Mouse (Mus musculus) telencephalon, adult 2 months (tissue): ENCODE data around the gene Dse.

Source experiments
- DNase-seq: peaks from one replicate; pipeline ENCODE4 v3.0.0-alpha.2; 2011; ENCODE audit warnings: low read depth, low spot score

Gene Dse

GRCm38 (mm10) chr10:34136432-34136831 is 71.1 kb downstream of the Dse start:
- no peak for DNase-seq

DNA sequence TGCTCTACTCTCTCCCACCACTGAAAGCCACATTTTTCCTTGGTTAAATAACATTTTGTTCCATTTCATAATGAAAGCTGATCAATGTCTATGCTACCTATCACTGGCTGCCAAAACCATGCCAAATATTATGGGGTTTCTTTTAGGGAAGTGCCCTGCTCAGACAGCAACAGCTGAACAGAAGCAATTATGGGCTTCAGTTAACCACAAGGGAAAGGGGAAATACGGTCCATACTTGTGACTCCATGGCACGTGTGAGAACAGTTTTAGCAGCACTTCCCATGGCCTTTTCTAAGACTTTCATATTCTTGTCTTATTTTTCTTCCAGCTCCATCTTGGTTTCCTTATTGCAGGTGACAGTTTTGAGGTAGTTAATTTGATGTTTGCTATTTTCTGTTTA is 76.2 kb downstream of the Dse start:
- DNase-seq, result no peak

- no peak for DNase-seq
Observed at GRCm38 (mm10) chr10:34128391-34128790, 79.1 kb downstream of the Dse start.

GRCm38 (mm10) chr10:34127392-34128378 is 79.8 kb downstream of the Dse start, which contains the start of gene Calhm6:
TSS of gene Calhm6 (minus strand) at chr10:34127984.
- no peak for DNase-seq

GRCm38 (mm10) chr10:34118421-34118820 is 89.1 kb downstream of the Dse start:
- no peak for DNase-seq

DNA sequence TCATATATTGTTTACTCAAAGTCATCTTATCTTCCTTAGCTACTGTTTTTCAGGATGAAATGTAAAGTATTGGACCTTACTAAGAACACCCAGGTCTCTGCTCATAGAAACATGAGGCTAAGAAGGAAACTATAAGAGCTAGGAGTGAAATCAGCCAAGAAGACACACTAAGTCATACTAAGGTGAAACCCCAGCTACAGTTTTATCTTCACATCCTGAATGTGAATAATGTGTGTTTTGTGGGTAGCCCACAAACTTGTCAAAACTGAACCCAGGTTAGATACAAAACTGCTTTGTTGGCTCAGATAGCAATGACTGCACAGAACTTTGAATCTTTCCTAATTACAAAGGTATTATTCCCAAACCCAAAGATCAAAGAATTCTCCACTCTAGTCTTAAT is 89.7 kb downstream of the Dse start:
- DNase-seq, result no peak

DNA sequence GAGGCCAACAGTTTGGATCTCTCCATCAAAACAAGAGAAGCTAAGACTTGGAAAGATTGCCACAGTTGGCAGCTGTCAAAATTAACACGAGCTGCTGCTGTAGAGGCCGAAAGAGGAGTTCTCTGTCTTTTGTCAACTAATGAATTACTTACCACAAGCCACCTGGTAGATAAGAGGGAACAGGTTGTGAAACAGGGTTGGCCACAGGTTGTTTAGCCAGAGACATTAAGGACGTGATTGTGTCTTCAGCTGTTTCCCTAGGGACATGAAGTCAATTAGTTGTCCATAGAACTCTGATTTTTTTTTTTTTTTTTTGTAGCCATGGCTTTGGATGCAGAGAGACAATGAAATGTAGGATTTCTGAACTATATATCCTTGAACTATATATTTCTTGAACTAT is 90.4 kb downstream of the Dse start:
- no peak for DNase-seq

DNA sequence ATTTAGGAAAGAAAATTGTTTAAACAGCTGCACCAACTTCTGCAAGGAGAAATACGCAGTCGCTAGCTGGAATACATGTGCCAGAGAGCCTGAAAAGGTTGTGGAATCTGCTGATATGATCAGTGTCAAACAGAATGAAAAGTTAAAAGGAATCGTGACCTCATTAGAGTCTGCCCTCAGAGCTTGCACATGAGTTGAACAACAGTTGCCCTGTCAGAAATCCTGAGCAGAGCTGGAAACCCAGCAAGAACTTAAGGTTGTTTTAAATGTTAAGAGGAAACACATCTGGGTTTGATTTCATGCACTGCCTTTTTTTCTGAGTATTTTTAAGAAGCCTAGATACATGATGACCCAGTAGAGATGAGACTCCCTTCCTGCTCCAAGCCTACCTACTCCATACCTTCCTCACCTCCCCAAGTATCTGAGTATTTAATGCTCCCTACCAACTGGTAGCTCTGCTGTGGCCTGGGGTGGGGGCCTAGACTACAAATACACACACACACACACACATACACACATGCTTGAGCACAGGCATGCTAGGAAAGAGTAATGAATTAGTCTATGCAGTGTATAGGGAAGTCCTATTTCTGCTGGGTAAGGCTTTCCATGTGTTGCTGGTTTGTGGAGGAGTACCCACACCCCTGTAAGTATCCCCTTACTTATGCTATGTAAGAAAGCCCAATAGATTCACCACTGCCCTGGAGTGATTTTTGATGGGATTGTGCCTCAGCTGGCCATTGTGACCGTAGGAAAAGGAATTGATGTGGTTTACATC is 95.4 kb downstream of the Dse start:
- no peak for DNase-seq

DNA sequence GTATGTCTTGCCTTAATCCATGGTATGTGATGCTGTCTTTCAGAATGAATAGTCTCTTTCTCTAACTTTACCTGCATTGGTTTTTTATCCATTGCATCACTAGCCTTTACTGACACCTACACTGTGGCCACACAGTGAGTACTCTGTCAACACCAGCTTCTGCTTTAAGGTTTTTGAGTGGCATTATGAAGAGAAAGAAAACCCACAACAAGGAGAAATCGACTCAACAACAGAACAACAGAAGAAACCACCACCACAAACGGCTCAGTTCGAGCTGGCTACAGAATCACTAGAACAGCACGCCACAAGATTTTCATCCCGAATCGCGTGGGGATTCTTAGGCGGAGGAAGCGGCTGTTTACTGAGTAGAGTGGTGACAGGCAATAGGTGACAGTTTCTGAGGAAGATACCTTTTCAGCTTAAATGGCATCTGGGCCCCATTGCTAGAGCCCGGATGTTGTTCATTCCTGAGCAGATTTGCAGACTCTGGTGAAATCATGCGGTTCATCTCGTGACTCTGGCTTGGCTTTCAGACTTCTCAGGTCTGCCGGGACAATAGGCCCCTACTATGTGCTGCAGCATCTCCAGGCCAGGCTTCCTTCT is 96.6 kb downstream of the Dse start:
- DNase-seq, result no peak
